Mouse (Mus musculus): ENCODE measurements around the gene Dpf3. TPM values are rescaled to one million over a fixed set of nuclear protein-coding genes. Genes with fewer than 3 reads are reported as not detected.
A peak's percentile ranks its signal among the peaks of the same experiment; 100 is the strongest.

Gene Dpf3
- polyA plus RNA-seq, 1 experiment from 2014 or later, result 23.2 TPM

DNA sequence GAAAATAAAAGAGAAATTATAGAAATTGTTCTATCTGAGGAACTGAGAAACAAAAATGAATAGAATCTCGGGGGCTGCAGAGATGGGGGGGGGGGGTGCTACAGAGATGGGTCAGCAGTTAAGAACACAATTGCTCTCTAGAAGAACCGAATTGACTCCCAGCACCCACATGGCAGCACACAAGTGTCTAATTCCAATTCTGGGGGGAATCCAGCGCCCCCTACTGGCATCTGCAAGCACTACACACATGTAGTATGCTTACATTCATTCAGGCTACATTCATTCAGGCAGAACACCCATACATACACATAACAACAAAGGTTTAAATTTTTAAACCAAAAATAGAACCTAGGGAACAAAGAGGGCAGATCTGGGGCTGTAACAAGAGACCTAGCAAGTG, 122.7 kb downstream of the Dpf3 start:
- no peak overlapping the region for H3K4me2 ChIP-seq (ENCODE audit: low read length)
- H3K9ac ChIP-seq (ENCODE audit: low read length), result no peak overlapping the region
- H3K9me3 ChIP-seq (ENCODE audit: control insufficient read depth, low read length), result 0 out of 2 replicates have a peak, but pooled peaks cover 6% of the 10 kb centered on the region
- WGBS, result 70% methylated on average over 3 of the region's 3 CpGs
- H3K4me3 ChIP-seq (ENCODE audit: control insufficient read depth in 1 of 2, insufficient read depth in 1 of 2, low read depth in 1 of 2, low read length in 2 of 2), result no peak overlapping the region
- H3K4me1 ChIP-seq (ENCODE audit: control insufficient read depth in 2 of 2, insufficient read depth in 2 of 2, low read length in 2 of 2), result no peaks in the 10 kb centered on the region
- H3K27ac ChIP-seq (replicated peaks in 1 of 2; ENCODE audit: control insufficient read depth in 1 of 2, insufficient read depth in 1 of 2, low read depth in 2 of 2, low read length in 2 of 2), result no peak overlapping the region
- H3K27me3 ChIP-seq (ENCODE audit: control insufficient read depth, insufficient read depth, low read length), result no peaks in the 10 kb centered on the region
- H3K36me3 ChIP-seq (ENCODE audit: control insufficient read depth, insufficient read depth, low read length), result peaks cover 3% of the 10 kb centered on the region; the same call in 1 of the 2 replicates
- no peak for ATAC-seq (ENCODE audit: insufficient number of reproducible peaks, insufficient read depth, low FRiP score, low read depth)

DNA sequence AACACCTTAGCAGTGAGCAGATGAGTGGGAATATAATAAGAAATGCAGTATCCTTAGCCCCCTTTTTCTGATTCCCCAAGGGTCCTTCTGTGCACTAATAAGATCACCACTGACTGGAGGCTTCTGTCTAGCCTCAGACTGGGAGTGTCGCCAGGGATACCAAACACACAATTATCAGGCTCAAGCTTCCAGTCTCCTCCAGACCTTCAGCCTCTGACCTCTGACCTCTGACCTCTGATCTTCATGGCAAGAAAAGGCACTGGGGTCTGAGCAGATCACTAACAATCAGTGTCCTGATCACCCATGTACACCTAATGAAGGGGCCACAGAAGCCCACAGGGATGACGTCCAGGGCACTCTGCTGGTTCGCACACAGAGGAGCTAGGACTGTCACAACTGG, 125.7 kb downstream of the Dpf3 start:
- Histone ChIP-seq H3K4me1 (ENCODE audit: control insufficient read depth in 2 of 2, insufficient read depth in 2 of 2, low read length in 2 of 2) (no peaks in the 10 kb centered on the region), H3K27ac (replicated peaks in 1 of 2; ENCODE audit: control insufficient read depth in 1 of 2, insufficient read depth in 1 of 2, low read depth in 2 of 2, low read length in 2 of 2) (no peak overlapping the region), H3K9me3 (ENCODE audit: control insufficient read depth, low read length) (0 out of 2 replicates have a peak, but pooled peaks cover 6% of the 10 kb centered on the region), H3K4me3 (ENCODE audit: control insufficient read depth in 1 of 2, insufficient read depth in 1 of 2, low read depth in 1 of 2, low read length in 2 of 2) (no peak overlapping the region), H3K4me2 (ENCODE audit: low read length) (no peak overlapping the region), H3K27me3 (ENCODE audit: control insufficient read depth, insufficient read depth, low read length) (no peaks in the 10 kb centered on the region), H3K36me3 (ENCODE audit: control insufficient read depth, insufficient read depth, low read length) (peaks cover 3% of the 10 kb centered on the region; the same call in 1 of the 2 replicates), H3K9ac (ENCODE audit: low read length) (no peak overlapping the region)
- WGBS, result 82% methylated on average over 3 of the region's 3 CpGs
- no peak for ATAC-seq (ENCODE audit: insufficient number of reproducible peaks, insufficient read depth, low FRiP score, low read depth)

DNA sequence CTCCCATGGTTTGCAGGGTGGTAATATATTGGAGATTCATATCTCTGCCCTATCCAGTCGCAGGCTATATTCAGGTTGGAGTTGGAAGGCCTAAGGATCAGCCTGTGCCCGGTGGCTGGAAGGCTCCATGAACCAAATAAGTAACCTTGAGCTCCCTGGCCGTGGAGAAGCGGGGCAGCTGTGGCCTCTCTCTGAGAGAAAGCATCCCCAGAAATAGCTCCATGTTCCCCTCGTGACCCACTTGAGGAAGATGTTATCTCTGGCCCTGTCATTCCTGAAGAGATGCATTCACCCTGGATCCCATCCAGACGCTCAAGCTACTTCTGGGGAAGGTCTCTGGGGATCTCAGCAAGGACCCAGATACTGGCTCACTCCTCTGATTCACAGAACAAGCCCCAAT, 134.9 kb downstream of the Dpf3 start:
- no peaks in the 10 kb centered on the region for H3K36me3 ChIP-seq (ENCODE audit: control insufficient read depth, insufficient read depth, low read length)
- no peak overlapping the region for H3K9ac ChIP-seq (ENCODE audit: low read length)
- H3K4me3 ChIP-seq (ENCODE audit: control insufficient read depth in 1 of 2, insufficient read depth in 1 of 2, low read depth in 1 of 2, low read length in 2 of 2), result no peak overlapping the region
- peak; percentile 70 for ATAC-seq (ENCODE audit: insufficient number of reproducible peaks, insufficient read depth, low FRiP score, low read depth)
- H3K27me3 ChIP-seq (ENCODE audit: control insufficient read depth, insufficient read depth, low read length), result no peaks in the 10 kb centered on the region
- peak overlapping the region; percentile 41 for H3K4me2 ChIP-seq (ENCODE audit: low read length)
- no peaks in the 10 kb centered on the region for H3K9me3 ChIP-seq (ENCODE audit: control insufficient read depth, low read length)
- H3K27ac ChIP-seq (replicated peaks in 1 of 2; ENCODE audit: control insufficient read depth in 1 of 2, insufficient read depth in 1 of 2, low read depth in 2 of 2, low read length in 2 of 2), result peak overlapping the region; percentile 85 to 91
- WGBS, result 12% methylated on average over 6 of the region's 6 CpGs
- peaks cover 22 to 46% of the 10 kb centered on the region in 2 experiments for H3K4me1 ChIP-seq (ENCODE audit: control insufficient read depth in 2 of 2, insufficient read depth in 2 of 2, low read length in 2 of 2)

DNA sequence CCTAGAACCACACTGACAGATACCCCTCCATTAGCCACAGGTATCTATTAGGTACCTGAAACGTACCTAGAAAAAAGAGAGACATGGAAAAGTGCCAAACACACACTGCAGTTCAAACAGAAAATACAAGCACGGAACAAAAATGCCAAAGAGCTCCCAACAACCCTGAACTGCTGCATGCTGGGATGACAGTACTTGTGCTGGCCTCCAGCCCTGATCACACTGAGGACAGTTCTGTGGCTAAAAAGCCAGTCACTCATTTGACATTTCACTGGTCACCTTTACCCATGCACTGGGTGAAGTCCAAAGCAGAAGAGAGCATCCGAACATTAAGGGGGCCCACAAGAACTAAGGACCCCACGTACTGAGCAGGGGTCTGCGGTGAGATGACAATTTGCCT, 137.8 kb downstream of the Dpf3 start:
- WGBS, result 88% methylated on average over 5 of the region's 5 CpGs
- no peak for ATAC-seq (ENCODE audit: insufficient number of reproducible peaks, insufficient read depth, low FRiP score, low read depth)

GRCm38 (mm10) chr12:83348246-83348645, 139.3 kb downstream of the Dpf3 start:
- H3K27me3 ChIP-seq (ENCODE audit: control insufficient read depth, insufficient read depth, low read length), result no peaks in the 10 kb centered on the region
- WGBS, result 81% methylated on average over 3 of the region's 3 CpGs
- no peak overlapping the region for H3K4me3 ChIP-seq (ENCODE audit: control insufficient read depth in 1 of 2, insufficient read depth in 1 of 2, low read depth in 1 of 2, low read length in 2 of 2)
- no peak overlapping the region for H3K4me2 ChIP-seq (ENCODE audit: low read length)
- no peak overlapping the region for H3K27ac ChIP-seq (replicated peaks in 1 of 2; ENCODE audit: control insufficient read depth in 1 of 2, insufficient read depth in 1 of 2, low read depth in 2 of 2, low read length in 2 of 2)
- H3K4me1 ChIP-seq (ENCODE audit: control insufficient read depth in 2 of 2, insufficient read depth in 2 of 2, low read length in 2 of 2), result peaks cover 8 to 24% of the 10 kb centered on the region in 2 experiments
- H3K9ac ChIP-seq (ENCODE audit: low read length), result no peak overlapping the region
- no peaks in the 10 kb centered on the region for H3K36me3 ChIP-seq (ENCODE audit: control insufficient read depth, insufficient read depth, low read length)
- H3K9me3 ChIP-seq (ENCODE audit: control insufficient read depth, low read length), result no peaks in the 10 kb centered on the region
- ATAC-seq (ENCODE audit: insufficient number of reproducible peaks, insufficient read depth, low FRiP score, low read depth), result no peak

More for the DNA sequence above, 137.8 kb downstream of the Dpf3 start:
- Histone ChIP-seq H3K27me3 (ENCODE audit: control insufficient read depth, insufficient read depth, low read length) (no peaks in the 10 kb centered on the region), H3K36me3 (ENCODE audit: control insufficient read depth, insufficient read depth, low read length) (no peaks in the 10 kb centered on the region), H3K4me2 (ENCODE audit: low read length) (no peak overlapping the region), H3K9ac (ENCODE audit: low read length) (no peak overlapping the region), H3K9me3 (ENCODE audit: control insufficient read depth, low read length) (no peaks in the 10 kb centered on the region), H3K27ac (replicated peaks in 1 of 2; ENCODE audit: control insufficient read depth in 1 of 2, insufficient read depth in 1 of 2, low read depth in 2 of 2, low read length in 2 of 2) (no peak overlapping the region), H3K4me1 (ENCODE audit: control insufficient read depth in 2 of 2, insufficient read depth in 2 of 2, low read length in 2 of 2) (peaks cover 21 to 38% of the 10 kb centered on the region in 2 experiments), H3K4me3 (ENCODE audit: control insufficient read depth in 1 of 2, insufficient read depth in 1 of 2, low read depth in 1 of 2, low read length in 2 of 2) (no peak overlapping the region)

GRCm38 (mm10) chr12:83342875-83343185, 144.7 kb downstream of the Dpf3 start:
- peak overlapping the region in 1 of 2 experiments; percentile 53; a peak in 2 of 4 replicates for H3K27ac ChIP-seq (replicated peaks in 1 of 2; ENCODE audit: control insufficient read depth in 1 of 2, insufficient read depth in 1 of 2, low read depth in 2 of 2, low read length in 2 of 2)
- no peak for ATAC-seq (ENCODE audit: insufficient number of reproducible peaks, insufficient read depth, low FRiP score, low read depth)
- H3K9me3 ChIP-seq (ENCODE audit: control insufficient read depth, low read length), result no peaks in the 10 kb centered on the region
- H3K4me2 ChIP-seq (ENCODE audit: low read length), result no peak overlapping the region
- no peak overlapping the region for H3K9ac ChIP-seq (ENCODE audit: low read length)
- no peaks in the 10 kb centered on the region for H3K36me3 ChIP-seq (ENCODE audit: control insufficient read depth, insufficient read depth, low read length)
- H3K27me3 ChIP-seq (ENCODE audit: control insufficient read depth, insufficient read depth, low read length), result no peaks in the 10 kb centered on the region
- H3K4me1 ChIP-seq (ENCODE audit: control insufficient read depth in 2 of 2, insufficient read depth in 2 of 2, low read length in 2 of 2), result peaks cover 18 to 25% of the 10 kb centered on the region in 2 experiments; a peak in 3 of 4 replicates
- WGBS, result 22% methylated on average over 4 of the region's 4 CpGs
- H3K4me3 ChIP-seq (ENCODE audit: control insufficient read depth in 1 of 2, insufficient read depth in 1 of 2, low read depth in 1 of 2, low read length in 2 of 2), result no peak overlapping the region

DNA sequence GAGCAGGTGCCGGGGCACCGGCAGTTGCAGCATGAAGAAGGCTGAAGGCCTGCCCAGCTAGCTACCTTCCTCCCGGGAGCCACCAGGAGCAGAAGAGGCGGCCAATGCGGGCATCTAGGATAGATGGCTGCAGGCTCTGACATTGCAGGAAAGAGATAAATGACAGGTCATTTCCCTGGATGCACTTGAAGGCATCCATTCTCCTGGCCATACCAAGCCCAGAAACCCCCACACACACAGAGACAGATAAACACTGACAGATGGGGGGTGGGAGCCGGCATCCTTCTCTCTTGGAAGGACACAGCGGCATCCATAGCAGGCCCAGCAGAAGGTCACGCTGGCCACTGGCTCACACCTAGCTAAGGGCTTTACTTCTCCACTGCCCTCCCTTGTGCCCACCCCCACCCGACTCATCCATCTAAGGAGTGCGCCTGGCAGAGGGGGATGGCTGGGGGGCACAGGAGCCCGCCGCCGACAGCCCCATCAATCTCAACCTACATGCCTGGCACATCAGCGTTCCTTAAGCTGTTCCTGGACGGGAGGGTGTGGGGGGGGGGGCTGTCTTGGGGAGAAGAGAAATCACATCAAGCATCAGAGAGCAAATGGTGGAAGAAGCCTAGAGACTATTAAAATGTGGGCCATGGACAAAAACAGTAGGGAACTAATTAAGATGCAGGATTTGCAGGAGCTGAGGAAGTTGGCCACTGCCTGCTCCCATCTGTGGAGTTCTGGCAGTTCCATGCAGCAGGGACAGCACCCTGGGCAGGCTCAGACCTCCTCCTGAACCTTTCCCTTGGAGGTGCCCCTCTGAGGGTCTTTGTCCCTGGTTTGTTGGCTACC, 145.3 kb downstream of the Dpf3 start:
- no peaks in the 10 kb centered on the region for H3K27me3 ChIP-seq (ENCODE audit: control insufficient read depth, insufficient read depth, low read length)
- no peak for ATAC-seq (ENCODE audit: insufficient number of reproducible peaks, insufficient read depth, low FRiP score, low read depth)
- no peaks in the 10 kb centered on the region for H3K36me3 ChIP-seq (ENCODE audit: control insufficient read depth, insufficient read depth, low read length)
- H3K4me3 ChIP-seq (ENCODE audit: control insufficient read depth in 1 of 2, insufficient read depth in 1 of 2, low read depth in 1 of 2, low read length in 2 of 2), result no peak overlapping the region
- 65% methylated on average over 15 of the region's 15 CpGs for WGBS
- peaks cover 18 to 25% of the 10 kb centered on the region in 2 experiments; a peak in 3 of 4 replicates for H3K4me1 ChIP-seq (ENCODE audit: control insufficient read depth in 2 of 2, insufficient read depth in 2 of 2, low read length in 2 of 2)
- H3K4me2 ChIP-seq (ENCODE audit: low read length), result no peak overlapping the region
- H3K9ac ChIP-seq (ENCODE audit: low read length), result no peak overlapping the region
- no peaks in the 10 kb centered on the region for H3K9me3 ChIP-seq (ENCODE audit: control insufficient read depth, low read length)
- H3K27ac ChIP-seq (replicated peaks in 1 of 2; ENCODE audit: control insufficient read depth in 1 of 2, insufficient read depth in 1 of 2, low read depth in 2 of 2, low read length in 2 of 2), result peak overlapping the region in 1 of 2 experiments; percentile 53; a peak in 2 of 4 replicates
